Comparison of ENCODE assay signal across 7 mouse cellular contexts in the genomic region with DNA sequence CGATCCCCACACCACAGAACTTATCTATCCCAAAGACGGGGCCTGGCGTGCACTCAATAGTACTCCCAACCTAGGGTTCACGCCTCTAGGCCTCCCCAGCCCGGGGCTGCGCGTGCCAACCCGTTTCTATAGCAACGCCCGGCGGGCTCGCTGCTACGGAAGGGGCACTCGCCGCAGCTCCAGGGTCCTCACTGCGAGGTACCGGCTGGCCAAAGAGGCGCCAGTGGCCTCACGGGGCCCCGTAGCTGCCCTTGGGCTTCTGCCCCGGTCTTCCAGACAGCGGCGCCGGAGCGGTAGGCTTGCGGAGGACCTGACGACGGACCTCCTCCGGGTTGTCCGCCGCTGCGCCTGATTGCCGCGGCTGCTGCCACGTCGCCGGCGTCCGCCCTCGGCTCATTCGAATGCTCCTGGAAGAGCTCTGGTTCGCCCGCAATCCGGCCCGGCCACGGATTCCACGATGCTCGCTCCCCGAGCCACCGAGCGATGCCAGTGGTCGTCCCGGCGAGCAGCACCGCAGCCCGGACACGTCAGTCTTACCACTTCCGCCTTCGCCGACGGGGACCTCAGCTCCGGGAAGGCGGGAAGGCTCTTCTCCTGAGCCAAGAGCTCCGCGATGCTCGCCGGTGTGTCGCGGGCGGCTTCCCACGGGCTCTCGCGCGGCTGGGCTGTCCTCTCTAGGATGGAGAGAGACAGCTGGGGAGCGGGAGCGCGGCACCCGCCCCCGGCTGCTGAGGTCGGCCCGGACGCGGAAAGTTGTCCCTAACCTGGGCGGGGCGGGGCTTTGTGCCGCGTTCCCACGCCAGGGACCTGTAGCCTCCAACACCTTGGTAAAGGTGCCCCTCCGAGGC. TPM values are rescaled to one million over a fixed set of nuclear protein-coding genes. Genes with fewer than 3 reads are reported as not detected.
DNase-seq lines count a peak whose midpoint lies in the region; ATAC-seq lines count a peak whose summit lies in the region.

A gene (minus strand): TSS at position 747 of the 848 bp plus-strand sequence.

- peak within 1 kb of the TSS; percentile 98 for H3K4me3 ChIP-seq in intestine, embryonic 15.5 days (replicated peaks)
- peak within 1 kb of the TSS; percentile 98 for H3K4me3 ChIP-seq in midbrain, embryonic 10.5 days

- intact Hi-C loops in left cerebral cortex, postnatal 25 days (cut with DNase I): no loop called here

- peak within 1 kb of the TSS; percentile 80 for H3K4me2 ChIP-seq in intestine, embryonic 15.5 days (replicated peaks)

- DNase-seq in adrenal gland, adult (ENCODE audit: inconsistent age in 2 of 2, low spot score in 1 of 2): peak; percentile 92 to 98
- peak; percentile 84 for DNase-seq in embryo, embryonic 10.5 days (ENCODE audit: low spot score)
- DNase-seq in gastrocnemius, postnatal 25 days: peak; percentile 83
- peak; percentile 90 to 94 for DNase-seq in left cerebral cortex, postnatal 25 days (ENCODE audit: low spot score in 2 of 2)
- peak; percentile 89 for DNase-seq in midbrain, embryonic 10.5 days (ENCODE audit: low spot score)
- peak; percentile 74 for DNase-seq in right cerebral cortex, postnatal 4 days

- peak within 1 kb of the TSS; percentile 99 for H3K9ac ChIP-seq in intestine, embryonic 15.5 days

- H3K27me3 ChIP-seq in intestine, embryonic 15.5 days (replicated peaks): no peaks in the 10 kb centered on the region
- no peaks in the 10 kb centered on the region for H3K27me3 ChIP-seq in midbrain, embryonic 10.5 days (ENCODE audit: low read depth, poor library complexity, severe bottlenecking)

- H3K9me3 ChIP-seq in intestine, embryonic 15.5 days: no peaks in the 10 kb centered on the region
- no peaks in the 10 kb centered on the region for H3K9me3 ChIP-seq in midbrain, embryonic 10.5 days (replicated peaks)

- under 1% methylated on average over 89 of the region's 89 CpGs for WGBS in intestine, embryonic 15.5 days
- WGBS in midbrain, embryonic 10.5 days: under 1% methylated on average over 89 of the region's 89 CpGs

- peaks cover 21% of the 10 kb centered on the region for H3K36me3 ChIP-seq in intestine, embryonic 15.5 days
- H3K36me3 ChIP-seq in midbrain, embryonic 10.5 days: peaks cover 54% of the 10 kb centered on the region

- peak; percentile 92 for ATAC-seq in intestine, embryonic 15.5 days

- H3K27ac ChIP-seq in intestine, embryonic 15.5 days: peak within 1 kb of the TSS; percentile 97
- H3K27ac ChIP-seq in midbrain, embryonic 10.5 days (replicated peaks): peak within 1 kb of the TSS; percentile 96

- peaks cover 16% of the 10 kb centered on the region for H3K4me1 ChIP-seq in intestine, embryonic 15.5 days (replicated peaks)
- peaks cover 28% of the 10 kb centered on the region for H3K4me1 ChIP-seq in midbrain, embryonic 10.5 days

RNA-seq across cellular contexts. Expression of the gene that starts here (rescaled TPM):
- 10 to 100 TPM; 15.8 to 17.6 TPM for total RNA-seq in gastrocnemius, postnatal 25 days (2021)
- polyA plus RNA-seq in intestine, embryonic 15.5 days (2015; fragmentation: Nextera tagmentation; extraction: Ambion mirVana): 119 and 124 TPM in 2 replicates
- 10 to 100 TPM; 36.6 to 45.2 TPM for total RNA-seq in left cerebral cortex, postnatal 25 days (2021)
- polyA plus RNA-seq in midbrain, embryonic 10.5 days (2016; fragmentation: Nextera tagmentation; extraction: Ambion mirVana): 74.7 and 77.1 TPM in 2 replicates

Comparison
In these comparisons a context has a peak if more than half of its experiments do, and no peak if none do; other contexts are left out.
1. Peak in every context shown above with its lines: DNase-seq, ATAC-seq, H3K4me3 ChIP-seq and H3K27ac ChIP-seq.